Mouse (Mus musculus) myocyte (in vitro differentiated cells): ENCODE measurements at regions not wholly inside any gene's neighbourhood (a gene's known extent, or its start where the extent isn't known, plus 50 kb on each side); places are given as distances from the start of the nearest gene placed in this dataset.

Experiments used
- H3K27me3 ChIP-seq: one replicate; pipeline ENCODE4 v1.6.1; 2011; ENCODE audit not compliant: control insufficient read depth, insufficient read depth, insufficient read length
- H3K36me3 ChIP-seq: one replicate; pipeline ENCODE4 v1.6.1; 2011; ENCODE audit not compliant: control insufficient read depth, insufficient read depth
- H3K4me2 ChIP-seq: one replicate; pipeline ENCODE4 v1.6.1; 2011; ENCODE audit warnings: low read depth, control low read depth
- H3K4me3 ChIP-seq: one replicate; pipeline ENCODE4 v1.5.1; 2011; ENCODE audit warnings: mild to moderate bottlenecking, control low read depth, moderate library complexity
- H3K79me2 ChIP-seq: one replicate; pipeline ENCODE4 v1.6.1; 2011; ENCODE audit not compliant: control insufficient read depth, insufficient read depth
- H3ac ChIP-seq: one replicate; pipeline ENCODE4 v1.6.1; 2011; ENCODE audit not compliant: control insufficient read depth, insufficient read length
- CEBPB ChIP-seq: IDR thresholded peaks from 2 replicates; pipeline ENCODE4 v1.6.1; 2011; ENCODE audit warnings: mild to moderate bottlenecking, moderate library complexity; ENCODE audit not compliant: poor library complexity, insufficient read depth, severe bottlenecking
- E2F4 ChIP-seq: IDR thresholded peaks from one replicate; pipeline ENCODE4 v1.6.1; 2011; ENCODE audit warnings: mild to moderate bottlenecking, control low read depth, moderate library complexity; ENCODE audit not compliant: insufficient read depth
- MAX ChIP-seq: IDR thresholded peaks from one replicate; pipeline ENCODE4 v1.6.1; 2011; ENCODE audit warnings: low read depth, mild to moderate bottlenecking, control low read depth
- MYOD1 ChIP-seq, 3 experiments: IDR thresholded peaks; one replicate each; pipeline ENCODE4 v1.6.1; 2011; ENCODE audit warnings: control low read depth in 2 of 3, low read depth in 2 of 3, mild to moderate bottlenecking in 2 of 3, moderate library complexity in 1 of 3; ENCODE audit not compliant: insufficient read length in 2 of 3, control insufficient read depth in 1 of 3
- MYOG ChIP-seq, 3 experiments: IDR thresholded peaks; one replicate each; pipeline ENCODE4 v1.6.1; 2011; ENCODE audit warnings: control low read depth in 2 of 3, low read depth in 2 of 3, mild to moderate bottlenecking in 2 of 3; ENCODE audit not compliant: insufficient read length in 2 of 3, control insufficient read depth in 1 of 3, insufficient read depth in 1 of 3
- POLR2A ChIP-seq: IDR thresholded peaks from one replicate; pipeline ENCODE4 v1.6.1; 2011; ENCODE audit warnings: low read depth, mild to moderate bottlenecking, control low read depth, moderate library complexity; ENCODE audit not compliant: insufficient read length
- POLR2AphosphoS2 ChIP-seq: IDR thresholded peaks from one replicate; pipeline ENCODE4 v1.6.1; 2011; ENCODE audit warnings: low read depth, control low read depth; ENCODE audit not compliant: insufficient read length
- REST ChIP-seq: IDR thresholded peaks from one replicate; pipeline ENCODE4 v1.6.1; 2011; ENCODE audit warnings: mild to moderate bottlenecking, control low read depth, moderate library complexity; ENCODE audit not compliant: insufficient read depth, insufficient read length
- SRF ChIP-seq: IDR thresholded peaks from one replicate; pipeline ENCODE4 v1.6.1; 2011; ENCODE audit warnings: low read depth; ENCODE audit not compliant: control insufficient read depth, insufficient read length
- TCF12 ChIP-seq: IDR thresholded peaks from one replicate; pipeline ENCODE4 v1.6.1; 2011; ENCODE audit warnings: mild to moderate bottlenecking, control low read depth; ENCODE audit not compliant: poor library complexity, insufficient read depth, severe bottlenecking
- TCF3 ChIP-seq: IDR thresholded peaks from one replicate; pipeline ENCODE4 v1.6.1; 2011; ENCODE audit warnings: low read depth, control low read depth; ENCODE audit not compliant: insufficient read length
- USF1 ChIP-seq: IDR thresholded peaks from one replicate; pipeline ENCODE4 v1.6.1; 2011; ENCODE audit warnings: low read depth, mild to moderate bottlenecking, control low read depth, moderate library complexity

DNA sequence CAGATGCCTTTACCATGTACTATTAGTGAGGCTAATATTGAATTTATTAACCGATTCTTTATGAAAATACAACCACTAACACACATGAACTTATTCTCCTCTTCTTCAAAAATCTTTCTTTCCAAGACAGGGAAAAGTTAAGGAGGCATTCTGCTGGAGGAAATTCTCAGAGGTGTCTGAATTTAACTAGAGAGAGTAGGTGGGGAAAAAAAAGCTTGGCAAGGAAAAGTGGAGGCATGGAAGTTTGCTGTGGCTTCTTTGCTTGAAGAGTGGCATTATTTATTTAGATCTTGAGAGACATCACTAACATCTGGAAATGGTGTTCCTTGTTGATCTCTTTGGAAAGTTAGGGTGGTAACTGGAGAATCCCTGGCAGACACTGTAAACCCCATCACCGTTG is 173.2 kb downstream of the Tm4sf1 start:
- no peak overlapping the region for H3ac ChIP-seq
- no peaks in the 10 kb centered on the region for H3K36me3 ChIP-seq
- H3K4me3 ChIP-seq, result no peak overlapping the region
- H3K4me2 ChIP-seq, result no peak overlapping the region
- TF ChIP-seq TCF12 (no peak), SRF (no peak), E2F4 (no peak), CEBPB (no peak), REST (no peak), MYOG (IDR thresholded peaks at IDR 0.05; ENCODE audit: control insufficient read depth in 1 of 3, insufficient read depth in 1 of 3, insufficient read length in 2 of 3, low read depth in 2 of 3) (no peak), POLR2AphosphoS2 (no peak)
- no peaks in the 10 kb centered on the region for H3K27me3 ChIP-seq
- H3K79me2 ChIP-seq, result no peaks in the 10 kb centered on the region

DNA sequence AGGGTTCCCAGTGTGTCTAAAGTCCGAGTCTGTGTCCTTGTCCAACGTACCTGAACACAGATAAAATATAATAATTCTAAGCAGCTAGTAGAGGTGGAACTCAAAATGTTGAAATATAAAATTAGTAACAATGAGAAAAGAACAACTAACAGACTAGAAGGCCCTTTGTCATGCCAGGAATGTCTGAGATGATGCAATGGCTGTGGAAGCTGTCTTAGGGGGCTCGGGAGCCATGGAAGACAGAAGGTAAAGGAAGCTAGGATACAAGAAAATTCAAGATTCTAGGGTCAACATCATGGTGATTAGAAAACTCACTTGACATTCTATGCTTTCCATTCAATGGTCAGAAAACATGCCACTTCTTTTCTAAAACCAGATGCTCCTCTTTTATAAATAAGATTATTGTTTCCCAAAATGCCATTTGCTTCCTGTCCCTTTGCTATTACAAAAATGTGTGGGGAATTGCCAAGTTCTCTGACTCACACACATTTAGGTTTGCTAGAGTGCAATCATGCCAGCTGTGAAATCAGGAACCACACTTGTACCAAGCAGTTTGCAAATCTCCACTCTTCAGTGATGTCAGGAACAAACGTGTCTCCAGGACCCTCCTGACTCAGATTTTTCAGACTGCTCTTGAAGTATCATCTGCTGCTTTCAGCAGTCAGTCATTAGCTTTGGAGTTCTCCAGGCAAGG is 175.8 kb downstream of the Tm4sf1 start:
- H3K4me2 ChIP-seq, result peak overlapping the region; percentile 49
- H3K79me2 ChIP-seq, result no peaks in the 10 kb centered on the region
- H3K36me3 ChIP-seq, result no peaks in the 10 kb centered on the region
- no peaks in the 10 kb centered on the region for H3K27me3 ChIP-seq
- no peak for TF ChIP-seq USF1
- peak in 2 of 3 experiments; percentile 7 to 30 for TF ChIP-seq MYOD1 (IDR thresholded peaks at IDR 0.05; ENCODE audit: control insufficient read depth in 1 of 3, insufficient read length in 2 of 3, low read depth in 2 of 3)
- TF ChIP-seq MAX, result peak; percentile 27
- no peak for TF ChIP-seq TCF3
- TF ChIP-seq CEBPB, result peak; percentile 85
- no peak overlapping the region for H3K4me3 ChIP-seq
- no peak overlapping the region for H3ac ChIP-seq

DNA sequence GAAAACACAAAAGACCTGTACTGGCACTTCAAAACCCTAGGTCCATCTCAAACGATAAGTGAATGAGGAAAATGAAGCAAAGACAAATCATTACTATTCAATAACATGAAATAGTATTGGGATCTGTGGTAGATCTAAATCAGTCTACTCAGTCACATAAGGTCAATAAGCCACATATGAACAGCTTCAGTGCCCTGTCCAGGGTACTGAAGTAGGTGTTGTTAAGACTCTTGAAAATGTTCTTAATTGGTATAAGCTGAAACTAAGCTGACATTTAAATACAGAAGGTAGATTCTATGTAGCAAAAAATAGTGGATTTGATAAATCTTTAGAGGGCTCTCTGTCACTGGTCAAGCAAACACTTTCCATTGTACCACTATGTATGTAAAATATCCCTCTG is 183.8 kb downstream of the Tm4sf1 start:
- Histone ChIP-seq H3K79me2 (no peaks in the 10 kb centered on the region), H3K4me3 (no peak overlapping the region), H3K36me3 (no peaks in the 10 kb centered on the region), H3K27me3 (no peaks in the 10 kb centered on the region), H3ac (no peak overlapping the region), H3K4me2 (no peak overlapping the region)
- no peak for TF ChIP-seq TCF3
- no peak for TF ChIP-seq USF1
- no peak for TF ChIP-seq REST
- no peak for TF ChIP-seq MYOG (IDR thresholded peaks at IDR 0.05; ENCODE audit: control insufficient read depth in 1 of 3, insufficient read depth in 1 of 3, insufficient read length in 2 of 3, low read depth in 2 of 3)
- TF ChIP-seq POLR2AphosphoS2, result no peak
- TF ChIP-seq SRF, result no peak
- TF ChIP-seq POLR2A, result no peak
- no peak for TF ChIP-seq E2F4
- TF ChIP-seq TCF12, result no peak

DNA sequence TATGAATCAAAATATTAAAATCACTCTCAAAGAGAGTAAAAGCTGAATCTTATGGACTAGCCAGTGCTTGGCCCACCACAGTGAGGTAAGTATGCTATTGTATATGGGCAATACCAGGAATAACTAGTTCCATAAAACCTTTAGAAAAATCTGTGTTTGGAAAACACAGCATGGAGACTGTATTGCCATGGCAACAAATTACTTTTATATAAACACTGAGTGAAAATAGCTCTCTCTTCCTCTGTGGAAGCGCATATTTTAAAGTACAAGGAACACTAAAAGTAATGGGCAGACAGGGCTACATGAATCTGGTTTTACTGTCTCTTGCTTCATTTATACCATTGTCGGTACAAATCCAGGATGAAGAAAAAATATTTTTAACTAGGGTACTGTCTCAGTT is 199.5 kb downstream of the Tm4sf1 start:
- no peak for TF ChIP-seq TCF12
- no peak for TF ChIP-seq MYOG (IDR thresholded peaks at IDR 0.05; ENCODE audit: control insufficient read depth in 1 of 3, insufficient read depth in 1 of 3, insufficient read length in 2 of 3, low read depth in 2 of 3)
- no peak for TF ChIP-seq TCF3
- TF ChIP-seq MYOD1 (IDR thresholded peaks at IDR 0.05; ENCODE audit: control insufficient read depth in 1 of 3, insufficient read length in 2 of 3, low read depth in 2 of 3), result no peak
- no peak for TF ChIP-seq SRF
- no peak for TF ChIP-seq USF1
- no peak for TF ChIP-seq REST
- no peak for TF ChIP-seq POLR2AphosphoS2
- TF ChIP-seq CEBPB, result no peak
- TF ChIP-seq POLR2A, result no peak
- TF ChIP-seq E2F4, result no peak
- no peak for TF ChIP-seq MAX

DNA sequence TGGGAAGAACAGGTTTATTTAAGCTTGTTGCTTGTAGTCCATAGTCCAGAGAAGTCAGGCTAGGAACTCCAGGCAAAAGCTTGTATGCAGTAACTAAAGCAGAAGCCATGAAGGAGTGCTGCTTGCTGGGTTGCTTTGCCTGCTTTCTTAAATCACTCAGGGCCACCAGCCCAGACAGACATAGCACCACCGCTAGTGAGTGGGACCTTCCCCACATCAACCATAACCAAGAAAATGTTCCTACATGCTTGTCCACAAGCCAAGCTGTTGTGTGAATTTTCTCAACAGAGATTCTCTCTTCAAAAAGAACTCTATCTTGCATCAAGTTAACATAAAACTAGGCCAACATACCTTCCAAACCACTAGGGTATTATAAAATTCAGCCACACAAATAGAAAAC is 201.3 kb downstream of the Tm4sf1 start:
- Histone ChIP-seq H3K27me3 (no peaks in the 10 kb centered on the region), H3K4me2 (no peak overlapping the region), H3K36me3 (no peaks in the 10 kb centered on the region), H3K4me3 (no peak overlapping the region), H3ac (no peak overlapping the region), H3K79me2 (no peaks in the 10 kb centered on the region)
- TF ChIP-seq SRF (no peak), POLR2AphosphoS2 (no peak)

More for the DNA sequence above, 199.5 kb downstream of the Tm4sf1 start:
- H3K27me3 ChIP-seq, result no peaks in the 10 kb centered on the region
- no peak overlapping the region for H3K4me3 ChIP-seq
- no peaks in the 10 kb centered on the region for H3K79me2 ChIP-seq
- no peaks in the 10 kb centered on the region for H3K36me3 ChIP-seq
- H3ac ChIP-seq, result no peak overlapping the region
- H3K4me2 ChIP-seq, result no peak overlapping the region
